Mouse (Mus musculus) lung, postnatal 0 days (tissue): ENCODE measurements around the gene Adprhl1. TPM values are rescaled to one million over a fixed set of nuclear protein-coding genes. Genes with fewer than 3 reads are reported as not detected.

Experiments
- ATAC-seq: fragments of 200-750 bp; cut with Nextera tagmentation; 2 replicates; pipeline ENCODE4 v1.8.0; 2017; ENCODE audit warnings: moderate library complexity
- DNase-seq: peaks from one replicate; pipeline ENCODE4 v3.0.0-alpha.2; 2016; ENCODE audit warnings: low spot score
- H3K27ac ChIP-seq: fragments of 300-500 bp; sonication (generic); 2 replicates; pipeline ENCODE4 v1.5.1; 2014; ENCODE audit warnings: antibody characterized with exemption, mild to moderate bottlenecking, low read length, mixed read lengths
- H3K27me3 ChIP-seq: fragments of 300-500 bp; sonication (generic); replicated peaks from 2 replicates; pipeline ENCODE4 v1.6.1; 2014; ENCODE audit warnings: low read length, mixed read lengths; ENCODE audit not compliant: insufficient read depth
- H3K36me3 ChIP-seq: fragments of 300-500 bp; sonication (generic); 2 replicates; pipeline ENCODE4 v1.6.1; 2014; ENCODE audit warnings: low read length, mixed read lengths; ENCODE audit not compliant: insufficient read depth
- H3K4me1 ChIP-seq: fragments of 300-500 bp; sonication (generic); 2 replicates; pipeline ENCODE4 v1.6.1; 2014; ENCODE audit warnings: antibody characterized with exemption, low read depth, low read length, mixed read lengths; ENCODE audit not compliant: insufficient read depth
- H3K4me2 ChIP-seq: fragments of 300-500 bp; sonication (generic); replicated peaks from 2 replicates; pipeline ENCODE4 v1.6.1; 2014; ENCODE audit warnings: low read depth, mild to moderate bottlenecking, low read length, moderate library complexity, mixed read lengths
- H3K4me3 ChIP-seq: fragments of 300-500 bp; sonication (generic); 2 replicates; pipeline ENCODE4 v1.5.1; 2014; ENCODE audit warnings: low read depth, low read length
- H3K9ac ChIP-seq: fragments of 300-500 bp; sonication (generic); replicated peaks from 2 replicates; pipeline ENCODE4 v1.6.1; 2014; ENCODE audit warnings: low read depth, mild to moderate bottlenecking
- H3K9me3 ChIP-seq: fragments of 300-500 bp; sonication (generic); 2 replicates; pipeline ENCODE4 v1.6.1; 2016; ENCODE audit warnings: low read length, mixed read lengths
- CTCF ChIP-seq: IDR thresholded peaks from 2 replicates; pipeline ENCODE4 v1.5.1; 2016; ENCODE audit warnings: antibody characterized with exemption, mild to moderate bottlenecking
- EP300 ChIP-seq: IDR thresholded peaks from 2 replicates; pipeline ENCODE4 v1.6.1; 2016; ENCODE audit warnings: antibody characterized with exemption, mild to moderate bottlenecking, control low read depth
- WGBS: fragments of 180-500 bp; shearing (Covaris S2); extraction: QIAGEN DNeasy Blood & Tissue Kit; methylation state at CpG from one replicate; pipeline ENCODE4 v1.1.7; 2014; 5-methylcytosine and 5-hydroxymethylcytosine counted together
- polyA plus RNA-seq: library from polyadenylated mRNA; unstranded; fragments of >200 nt; fragmentation: Nextera tagmentation; extraction: Ambion mirVana; gene quantifications from 2 replicates; pipeline ENCODE4 v1.2.1, GENCODE M21; 2015

The Adprhl1 gene
- polyA plus RNA-seq, 1 experiment from 2014 or later = 1.0 TPM

- no peak overlapping the region for H3K27ac ChIP-seq
- WGBS = 52% methylated on average over 10 of the region's 10 CpGs
- H3K4me3 ChIP-seq = no peak overlapping the region
- H3K4me1 ChIP-seq = no peaks in the 10 kb centered on the region
- H3K9me3 ChIP-seq = no peaks in the 10 kb centered on the region
- no peaks in the 10 kb centered on the region; the same call in 1 of the 2 replicates for H3K27me3 ChIP-seq
- ATAC-seq (no peak), DNase-seq (no peak)
- H3K36me3 ChIP-seq = no peaks in the 10 kb centered on the region
- H3K9ac ChIP-seq = no peak overlapping the region
- TF ChIP-seq CTCF = no peak
- no peak overlapping the region for H3K4me2 ChIP-seq
Observed at GRCm38 (mm10) chr8:13194818-13195217, 59.1 kb downstream of the Adprhl1 start.

GRCm38 (mm10) chr8:13190235-13190634 lies 63.7 kb downstream of the Adprhl1 start:
- no peak overlapping the region for H3K4me2 ChIP-seq
- no peaks in the 10 kb centered on the region for H3K36me3 ChIP-seq
- H3K9me3 ChIP-seq = no peaks in the 10 kb centered on the region
- no peaks in the 10 kb centered on the region for H3K4me1 ChIP-seq
- H3K27ac ChIP-seq = no peak overlapping the region
- H3K27me3 ChIP-seq = no peaks in the 10 kb centered on the region
- WGBS = 79% methylated on average over 8 of the region's 8 CpGs
- TF ChIP-seq CTCF (no peak), EP300 (peak; percentile 62; the same call in 1 of the 2 replicates)
- peak; percentile 53 for ATAC-seq
- no peak for DNase-seq
- H3K4me3 ChIP-seq = no peak overlapping the region
- H3K9ac ChIP-seq = no peak overlapping the region

- Histone ChIP-seq H3K27me3 (no peaks in the 10 kb centered on the region), H3K4me3 (no peak overlapping the region), H3K36me3 (no peaks in the 10 kb centered on the region), H3K9ac (no peak overlapping the region), H3K4me1 (no peaks in the 10 kb centered on the region), H3K9me3 (no peaks in the 10 kb centered on the region), H3K27ac (no peak overlapping the region), H3K4me2 (no peak overlapping the region)
- ATAC-seq (no peak), DNase-seq (no peak)
- no peak for TF ChIP-seq EP300
- TF ChIP-seq CTCF = no peak
- WGBS = 80% methylated on average over 1 of the region's 1 CpGs
Observed at GRCm38 (mm10) chr8:13188857-13189256, 65.1 kb downstream of the Adprhl1 start.

- Histone ChIP-seq H3K4me3 (no peak overlapping the region), H3K4me2 (no peak overlapping the region), H3K9me3 (no peaks in the 10 kb centered on the region), H3K27me3 (no peaks in the 10 kb centered on the region), H3K4me1 (no peaks in the 10 kb centered on the region), H3K36me3 (no peaks in the 10 kb centered on the region), H3K9ac (no peak overlapping the region), H3K27ac (no peak overlapping the region)
- DNase-seq (no peak), ATAC-seq (no peak)
- TF ChIP-seq EP300 (no peak), CTCF (no peak)
- WGBS = 88% methylated on average over 13 of the region's 13 CpGs
Observed at GRCm38 (mm10) chr8:13188052-13188555, 65.9 kb downstream of the Adprhl1 start.

- DNase-seq = no peak
- Histone ChIP-seq H3K4me2 (no peak overlapping the region), H3K36me3 (no peaks in the 10 kb centered on the region), H3K9me3 (no peaks in the 10 kb centered on the region), H3K4me3 (no peak overlapping the region), H3K9ac (no peak overlapping the region), H3K27ac (no peak overlapping the region), H3K27me3 (no peaks in the 10 kb centered on the region), H3K4me1 (no peaks in the 10 kb centered on the region)
- WGBS = 65% methylated on average over 7 of the region's 7 CpGs
- ATAC-seq = no peak
- no peak for TF ChIP-seq EP300
- TF ChIP-seq CTCF = no peak
Observed at GRCm38 (mm10) chr8:13187638-13188037, 66.3 kb downstream of the Adprhl1 start.

- no peak overlapping the region for H3K27ac ChIP-seq
- no peaks in the 10 kb centered on the region for H3K27me3 ChIP-seq
- H3K4me1 ChIP-seq = no peaks in the 10 kb centered on the region
- no peak for ATAC-seq
- H3K9me3 ChIP-seq = no peaks in the 10 kb centered on the region
- H3K4me2 ChIP-seq = no peak overlapping the region
- no peak for TF ChIP-seq CTCF
- no peak for TF ChIP-seq EP300
- no peaks in the 10 kb centered on the region for H3K36me3 ChIP-seq
- H3K4me3 ChIP-seq = no peak overlapping the region
- 73% methylated on average over 9 of the region's 9 CpGs for WGBS
- DNase-seq = no peak
- H3K9ac ChIP-seq = no peak overlapping the region
Observed at GRCm38 (mm10) chr8:13187229-13187628, 66.7 kb downstream of the Adprhl1 start.

GRCm38 (mm10) chr8:13186819-13187218 lies 67.1 kb downstream of the Adprhl1 start:
- ATAC-seq = no peak

More at GRCm38 (mm10) chr8:13186819-13187218, 67.1 kb downstream of the Adprhl1 start:
- no peak for TF ChIP-seq CTCF
- no peak for TF ChIP-seq EP300
- H3K4me3 ChIP-seq = no peak overlapping the region
- no peaks in the 10 kb centered on the region for H3K9me3 ChIP-seq
- no peak overlapping the region for H3K27ac ChIP-seq
- H3K4me1 ChIP-seq = no peaks in the 10 kb centered on the region
- WGBS = 63% methylated on average over 8 of the region's 8 CpGs
- no peak for DNase-seq
- no peaks in the 10 kb centered on the region for H3K36me3 ChIP-seq
- no peak overlapping the region for H3K9ac ChIP-seq
- H3K27me3 ChIP-seq = no peaks in the 10 kb centered on the region
- H3K4me2 ChIP-seq = no peak overlapping the region
